Mouse (Mus musculus): ENCODE data around the gene Tbc1d22a.

Tbc1d22a gene

GRCm38 (mm10) chr15:86283238-86283637 is 69.0 kb downstream of the Tbc1d22a start:
- DNase-seq (ENCODE audit: low spot score), result no peak

- DNase-seq (ENCODE audit: low spot score), result no peak
These were observed 71.0 kb downstream of the Tbc1d22a start for GRCm38 (mm10) chr15:86285296-86285695.

GRCm38 (mm10) chr15:86290074-86290473 is 75.8 kb downstream of the Tbc1d22a start:
- no peak for DNase-seq (ENCODE audit: low spot score)

GRCm38 (mm10) chr15:86292288-86292687 is 78.0 kb downstream of the Tbc1d22a start:
- no peak for DNase-seq (ENCODE audit: low spot score)

GRCm38 (mm10) chr15:86294426-86294825 is 80.2 kb downstream of the Tbc1d22a start:
- DNase-seq (ENCODE audit: low spot score), result no peak

DNA sequence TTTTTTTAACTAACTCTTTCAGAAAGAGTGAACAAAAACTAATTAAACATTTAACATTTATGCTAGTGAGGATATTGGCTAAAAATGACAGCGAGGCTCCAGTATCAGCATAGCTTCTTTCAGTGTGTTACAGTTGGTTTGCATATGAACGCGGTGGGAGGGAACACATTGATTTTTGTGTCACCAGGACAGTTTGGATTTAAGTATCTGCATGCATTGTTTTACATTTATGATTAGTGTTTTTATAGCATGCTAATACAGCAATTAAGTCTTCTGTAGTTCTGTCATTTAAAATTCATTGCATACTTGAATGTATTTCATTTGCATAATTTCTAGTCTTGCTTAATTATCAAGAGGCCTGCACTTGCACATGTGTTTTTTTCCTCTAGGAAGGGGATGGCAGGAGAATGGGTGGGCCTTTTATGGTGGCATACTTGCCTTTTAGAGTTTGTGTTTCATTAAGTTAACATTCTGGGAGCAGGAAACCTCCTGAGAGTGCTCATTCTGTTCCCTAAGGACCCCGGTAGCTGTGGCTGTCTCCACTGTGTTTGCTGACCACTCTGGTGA is 81.5 kb downstream of the Tbc1d22a start:
- DNase-seq (ENCODE audit: low spot score), result no peak

DNA sequence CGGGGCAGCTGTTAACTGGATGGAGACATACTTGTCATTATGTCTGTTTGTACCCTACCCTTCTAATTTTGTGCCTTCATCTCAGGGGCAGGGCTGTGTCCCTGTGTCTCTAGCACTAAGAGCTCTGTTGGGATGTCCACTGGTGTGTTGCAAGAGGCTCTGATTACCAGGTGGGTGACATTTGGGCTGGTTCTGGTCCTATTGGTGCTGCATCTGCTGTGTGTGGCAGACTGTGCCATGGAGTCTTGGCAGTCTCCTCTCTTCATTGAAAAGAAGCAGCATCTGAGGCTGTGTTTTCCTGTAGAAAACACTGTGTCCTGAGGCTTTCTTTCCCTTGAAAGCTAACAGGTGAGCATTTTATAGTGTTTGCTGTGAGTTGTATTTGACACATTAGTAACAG is 83.0 kb downstream of the Tbc1d22a start:
- no peak for DNase-seq (ENCODE audit: low spot score)

DNA sequence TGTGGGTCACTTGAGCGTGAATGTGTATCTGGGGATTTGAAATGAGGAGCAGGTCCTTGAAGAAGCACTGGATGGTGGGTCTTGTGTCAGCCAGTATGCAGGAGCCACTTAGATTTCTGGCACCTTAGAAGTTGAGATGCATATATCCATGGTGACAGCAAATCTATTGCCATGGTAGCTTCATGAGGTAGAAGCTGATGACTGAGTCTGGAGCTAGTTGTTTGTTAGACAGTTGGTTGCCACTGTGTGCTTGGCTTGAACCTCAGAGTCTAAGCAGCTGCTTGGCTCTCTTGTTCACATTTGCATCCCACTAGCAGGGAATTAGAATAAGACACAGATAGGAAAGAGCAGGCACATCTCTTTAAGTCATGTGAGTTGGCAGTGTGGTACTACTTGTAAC is 89.6 kb downstream of the Tbc1d22a start:
- no peak for DNase-seq (ENCODE audit: low spot score)

GRCm38 (mm10) chr15:86304861-86305260 is 90.6 kb downstream of the Tbc1d22a start:
- no peak for DNase-seq (ENCODE audit: low spot score)

DNA sequence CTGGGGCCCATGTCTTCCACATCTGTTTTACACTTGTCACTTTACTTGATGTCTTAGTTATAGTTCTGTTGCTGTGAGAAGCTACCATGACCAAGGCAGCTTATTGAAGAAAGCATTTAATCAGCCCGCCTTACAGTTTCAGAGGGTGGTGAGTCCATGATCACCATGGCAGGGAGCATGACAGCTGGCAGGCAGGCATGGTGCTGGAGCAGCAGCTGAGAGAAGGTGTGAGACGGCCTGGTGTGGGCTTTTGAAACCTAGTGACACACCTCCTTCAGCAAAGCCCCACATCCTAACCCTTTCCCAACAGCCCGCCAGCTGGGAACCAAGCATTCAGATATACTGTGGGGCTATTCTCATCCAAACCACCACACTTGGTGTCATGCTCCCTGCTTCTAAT is 91.0 kb downstream of the Tbc1d22a start:
- no peak for DNase-seq (ENCODE audit: low spot score)

DNA sequence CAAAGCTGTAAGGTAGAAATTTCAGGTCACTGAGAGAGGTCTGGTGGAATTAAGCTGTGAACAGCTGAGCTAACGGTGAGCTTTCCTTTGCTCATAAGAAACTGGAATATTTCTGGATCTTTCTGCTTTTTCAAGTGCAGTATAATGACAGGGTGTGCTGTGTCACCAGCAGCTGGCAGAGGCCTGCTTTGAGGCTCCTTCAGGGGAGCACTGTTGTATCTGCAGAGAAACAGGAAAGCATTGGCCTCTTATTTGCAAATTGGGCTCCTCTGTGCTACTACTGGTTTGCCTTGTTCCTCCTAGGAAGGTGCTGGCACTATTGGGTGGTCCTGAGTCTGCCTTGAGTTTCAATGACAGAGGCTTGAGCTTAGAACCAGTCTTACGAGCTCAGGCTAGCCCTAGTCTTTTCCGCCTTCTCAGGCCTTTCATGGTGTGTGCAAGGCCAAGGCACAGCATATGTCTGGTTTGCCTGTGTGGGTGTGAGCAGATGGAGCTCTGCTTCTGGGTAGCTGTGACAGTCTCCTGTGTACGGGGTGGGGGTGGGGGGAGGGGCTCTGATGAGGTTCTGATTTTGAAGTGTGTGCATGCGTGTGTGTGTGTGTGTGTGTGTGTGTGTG is 95.1 kb downstream of the Tbc1d22a start:
- DNase-seq (ENCODE audit: low spot score), result no peak

GRCm38 (mm10) chr15:86320803-86321510 is 106.7 kb downstream of the Tbc1d22a start:
- DNase-seq (ENCODE audit: low spot score), result no peak

GRCm38 (mm10) chr15:86326341-86326740 is 112.1 kb downstream of the Tbc1d22a start:
- DNase-seq (ENCODE audit: low spot score), result no peak

- no peak for DNase-seq (ENCODE audit: low spot score)
These were observed 115.7 kb downstream of the Tbc1d22a start for GRCm38 (mm10) chr15:86329911-86330310.

GRCm38 (mm10) chr15:86330454-86330853 is 116.2 kb downstream of the Tbc1d22a start:
- DNase-seq (ENCODE audit: low spot score), result no peak

GRCm38 (mm10) chr15:86331501-86332245 is 117.4 kb downstream of the Tbc1d22a start:
- DNase-seq (ENCODE audit: low spot score), result no peak

- DNase-seq (ENCODE audit: low spot score), result no peak
These were observed 118.9 kb downstream of the Tbc1d22a start for GRCm38 (mm10) chr15:86333176-86333575.

GRCm38 (mm10) chr15:86333606-86334005 is 119.3 kb downstream of the Tbc1d22a start:
- DNase-seq (ENCODE audit: low spot score), result no peak

DNA sequence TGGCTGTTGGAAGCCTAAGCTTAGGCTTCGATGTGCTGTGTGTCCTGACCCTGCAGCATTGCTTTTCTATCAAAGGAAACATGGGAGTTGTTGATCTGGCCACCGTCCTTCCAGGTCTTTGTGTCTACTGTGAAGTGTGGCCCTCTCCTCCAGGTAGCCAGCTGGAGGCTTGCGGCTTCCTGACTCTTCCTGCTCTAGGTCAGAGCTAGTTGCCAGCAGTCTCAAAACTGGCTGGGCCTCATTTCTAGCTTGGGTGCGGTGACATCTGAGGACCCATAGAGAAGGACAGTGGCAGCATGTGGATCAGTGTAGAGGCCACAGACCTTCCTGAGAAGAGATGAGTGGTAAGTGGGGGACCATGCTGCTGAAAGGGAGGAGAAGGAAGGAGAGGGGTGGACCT is 120.0 kb downstream of the Tbc1d22a start:
- no peak for DNase-seq (ENCODE audit: low spot score)

DNA sequence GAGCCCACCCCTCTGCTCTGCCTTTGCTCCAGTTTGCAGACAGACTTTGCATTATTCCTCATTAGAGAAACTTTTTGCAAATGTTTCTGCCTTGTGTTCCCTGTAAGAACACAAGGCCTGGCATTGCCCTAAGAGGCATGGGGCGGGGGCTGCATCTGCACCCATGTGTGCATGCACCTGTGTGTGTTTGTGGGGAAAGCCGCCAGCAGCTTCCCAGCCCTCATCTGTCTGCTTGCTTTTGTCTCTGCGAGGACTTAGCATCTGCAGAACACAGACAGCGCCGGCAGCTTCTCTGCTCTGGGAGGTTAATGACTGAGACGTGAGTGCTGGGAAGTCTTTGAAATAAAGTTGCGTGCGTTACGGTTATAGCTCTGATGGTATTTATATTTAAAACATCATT is 120.5 kb downstream of the Tbc1d22a start:
- DNase-seq (ENCODE audit: low spot score), result no peak

DNA sequence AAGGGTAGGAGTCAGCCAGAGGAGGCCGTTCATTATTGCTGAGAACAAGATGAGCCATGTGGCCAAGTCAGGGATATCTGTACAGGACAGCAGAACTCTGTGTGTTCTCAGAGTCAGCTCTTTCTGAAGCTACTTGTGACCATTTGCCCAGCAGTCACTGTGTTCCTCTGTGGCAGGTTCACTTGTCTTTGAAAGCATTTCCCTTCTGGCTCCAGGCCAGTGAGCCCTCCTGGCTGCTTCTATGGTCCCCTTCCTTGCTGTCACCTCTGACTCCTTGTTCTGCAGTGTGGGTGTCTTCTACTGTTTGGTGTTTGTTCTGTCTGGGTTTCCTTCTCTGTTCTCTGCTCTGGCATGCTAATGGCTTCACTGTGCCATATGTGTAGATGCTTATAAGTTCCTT is 121.5 kb downstream of the Tbc1d22a start:
- no peak for DNase-seq (ENCODE audit: low spot score)

DNA sequence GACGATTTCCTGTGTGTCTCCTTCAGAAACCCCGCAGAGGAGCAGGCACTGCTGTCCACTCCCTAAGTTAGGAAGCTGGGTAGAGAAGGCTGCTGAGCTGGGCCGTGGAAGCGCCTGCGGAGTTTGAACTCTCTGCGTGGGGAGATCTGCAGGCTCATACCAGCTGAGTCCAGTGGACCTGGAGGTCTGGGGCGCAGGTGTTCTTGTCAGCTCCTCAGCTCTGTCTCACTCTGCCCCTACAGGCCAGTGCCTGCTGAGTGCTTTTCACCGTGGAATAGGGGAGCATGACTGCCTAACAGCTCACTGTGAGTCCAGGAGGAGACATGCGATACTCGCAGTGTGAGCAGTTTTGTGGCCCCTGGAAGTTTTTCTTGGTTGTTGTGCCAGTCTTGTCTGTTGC is 123.5 kb downstream of the Tbc1d22a start:
- DNase-seq (ENCODE audit: low spot score), result peak; percentile 21

- no peak for DNase-seq (ENCODE audit: low spot score)
These were observed 125.5 kb downstream of the Tbc1d22a start for GRCm38 (mm10) chr15:86339736-86340135.
